ENCODE assay signal across 22 mouse cellular contexts in genomic region chr1:38058417-38058816, GRCm38 (mm10).
A peak's percentile ranks its signal among the peaks of the same experiment; 100 is the strongest.
DNase-seq lines count a peak whose midpoint lies in the region; TF ChIP-seq lines count a peak whose summit lies in the region.
"Had no signal": no experiment of that assay in that cellular context is flagged by ENCODE, and none has a peak within 500 bp of the region (broad histone marks: within the 10 kb centered on the region; RNA-seq: fewer than 3 reads in every experiment).

No protein-coding gene starts in this region.

- no peak for TF ChIP-seq POLR2A in ES-Bruce4 (IDR thresholded peaks at IDR 0.05; ENCODE audit: insufficient read depth, low read length)

- peak; percentile 90 for DNase-seq in ES-CJ7 (ENCODE audit: low read depth, low spot score)
- peak; percentile 81 for DNase-seq in R1 (ENCODE audit: low read depth, low spot score)
- DNase-seq in ZHBTc4 (ENCODE audit: low read depth, low spot score): peak; percentile 92
- DNase-seq in neural tube, embryonic 10.5 days (ENCODE audit: extremely low spot score, low spot score): no peak
- DNase-seq in thymus, postnatal 25 days: no peak
- no peak for DNase-seq in adrenal gland, postnatal 14 days
- DNase-seq: adrenal gland, adult 2 months; adrenal gland, postnatal 10 days; adrenal gland, postnatal 36 days; cerebellum, adult 11-12 months; cerebellum, adult 2 months; cerebellum, adult 9-10 months; cerebellum, postnatal 10 days; cerebellum, postnatal 25 days; forebrain, postnatal 0 days had no signal

- H3K27ac ChIP-seq in ES-Bruce4 (ENCODE audit: insufficient read depth, low read length): no peak overlapping the region
- H3K27ac ChIP-seq: embryonic facial prominence, embryonic 10.5 days; embryonic facial prominence, embryonic 12.5 days; forebrain, embryonic 13.5 days; forebrain, embryonic 15.5 days had no signal

- no peak for TF ChIP-seq CTCF in ES-Bruce4 (IDR thresholded peaks at IDR 0.05; ENCODE audit: low read depth, low read length)

- H3K36me3 ChIP-seq in ES-Bruce4 (ENCODE audit: control insufficient read depth, insufficient read depth, low read length, poor library complexity, severe bottlenecking): peaks cover 68% of the 10 kb centered on the region

- no peak overlapping the region for H3K4me3 ChIP-seq in ES-Bruce4 (ENCODE audit: low read depth, low read length)
- H3K4me3 ChIP-seq: embryonic facial prominence, embryonic 10.5 days; embryonic facial prominence, embryonic 12.5 days; forebrain, embryonic 13.5 days; forebrain, embryonic 15.5 days had no signal

- peaks cover 2% of the 10 kb centered on the region for H3K4me1 ChIP-seq in ES-Bruce4 (ENCODE audit: control insufficient read depth, insufficient read depth, low read length)
- H3K4me1 ChIP-seq: embryonic facial prominence, embryonic 10.5 days; embryonic facial prominence, embryonic 12.5 days; forebrain, embryonic 13.5 days; forebrain, embryonic 15.5 days had no signal

- H3K9ac ChIP-seq in ES-Bruce4 (ENCODE audit: low read depth, poor library complexity, severe bottlenecking): no peak overlapping the region
- H3K9ac ChIP-seq: embryonic facial prominence, embryonic 12.5 days; forebrain, embryonic 13.5 days; forebrain, embryonic 15.5 days; forebrain, postnatal 0 days had no signal

- peak; percentile 94 for TF ChIP-seq EP300 in ES-Bruce4 (IDR thresholded peaks at IDR 0.05; ENCODE audit: insufficient read depth, low read depth, low read length)

- no peaks in the 10 kb centered on the region for H3K27me3 ChIP-seq in ES-Bruce4 (ENCODE audit: control insufficient read depth, insufficient read depth, low read length, poor library complexity, severe bottlenecking)
- H3K27me3 ChIP-seq: embryonic facial prominence, embryonic 12.5 days; forebrain, embryonic 13.5 days; forebrain, embryonic 15.5 days; Patski had no signal

- no peaks in the 10 kb centered on the region for H3K9me3 ChIP-seq in ES-Bruce4 (replicated peaks; ENCODE audit: control insufficient read depth, insufficient read depth, low read length, poor library complexity, severe bottlenecking)
- H3K9me3 ChIP-seq: embryonic facial prominence, embryonic 10.5 days; embryonic facial prominence, embryonic 12.5 days; forebrain, embryonic 13.5 days; forebrain, embryonic 15.5 days; G1E had no signal

Comparison
In these comparisons a context has a peak if more than half of its experiments do, and no peak if none do; other contexts are left out.
1. DNase-seq: peak in ES-CJ7 (single experiment), R1 (single experiment) and ZHBTc4 (single experiment); none in neural tube, embryonic 10.5 days (single experiment), thymus, postnatal 25 days (single experiment) and adrenal gland, postnatal 14 days (single experiment).